Mouse (Mus musculus) adrenal gland, postnatal 25 days (tissue): ENCODE results near the gene Gk2. TPM values are rescaled to one million over a fixed set of nuclear protein-coding genes. Genes with fewer than 3 reads are reported as not detected.

ENCODE experiments used
- total RNA-seq: library from RNA; stranded (reverse); gene quantifications from 2 replicates; pipeline ENCODE4 v1.2.3, GENCODE M21; 2021

Gene Gk2
- total RNA-seq, 1 experiment from 2014 or later = not detected

Other genes with a start within 250 kb of the Gk2 start
- gene Naa11, start 64.6 kb downstream of the Gk2 start, total RNA-seq = not detected in 2 replicates